Mouse (Mus musculus) C2C12 (cell line): ENCODE results near the gene Rrp12. TPM values are rescaled to one million over a fixed set of nuclear protein-coding genes. Genes with fewer than 3 reads are reported as not detected.

Source experiments
- H3K27me3 ChIP-seq: one replicate; pipeline ENCODE4 v1.6.1; 2011; ENCODE audit not compliant: control insufficient read depth, insufficient read depth, insufficient read length
- H3K36me3 ChIP-seq: one replicate; pipeline ENCODE4 v1.6.1; 2011; ENCODE audit not compliant: control insufficient read depth, insufficient read depth
- H3K4me3 ChIP-seq: one replicate; pipeline ENCODE4 v1.5.1; 2011; ENCODE audit warnings: mild to moderate bottlenecking, control low read depth; ENCODE audit not compliant: poor library complexity, insufficient read depth, severe bottlenecking
- H3K79me2 ChIP-seq: one replicate; pipeline ENCODE4 v1.6.1; 2011; ENCODE audit not compliant: control insufficient read depth, insufficient read depth
- H3K79me3 ChIP-seq: one replicate; pipeline ENCODE4 v1.6.1; 2011; ENCODE audit warnings: low read depth, control low read depth
- H3ac ChIP-seq: one replicate; pipeline ENCODE3; 2011; ENCODE audit warnings: low read depth; ENCODE audit not compliant: control insufficient read depth, insufficient read length
- CEBPB ChIP-seq: IDR thresholded peaks from one replicate; pipeline ENCODE4 v1.6.1; 2011; ENCODE audit warnings: low read depth, mild to moderate bottlenecking, control low read depth, moderate library complexity
- CTCF ChIP-seq: IDR thresholded peaks from one replicate; pipeline ENCODE4 v1.5.1; 2011; ENCODE audit not compliant: control insufficient read depth, insufficient read depth, insufficient read length
- FOSL1 ChIP-seq: IDR thresholded peaks from one replicate; pipeline ENCODE4 v1.8.0; 2011; ENCODE audit warnings: mild to moderate bottlenecking, low read length; ENCODE audit not compliant: poor library complexity, insufficient read depth, severe bottlenecking
- MAX ChIP-seq: IDR thresholded peaks from one replicate; pipeline ENCODE4 v1.6.1; 2011; ENCODE audit warnings: mild to moderate bottlenecking, control low read depth
- MYOD1 ChIP-seq: IDR thresholded peaks from one replicate; pipeline ENCODE4 v1.6.1; 2011; ENCODE audit warnings: low read depth; ENCODE audit not compliant: control insufficient read depth, insufficient read length
- MYOG ChIP-seq: IDR thresholded peaks from one replicate; pipeline ENCODE4 v1.6.1; 2011; ENCODE audit not compliant: control insufficient read depth, insufficient read length; ENCODE audit errors: extremely low read depth
- USF1 ChIP-seq: IDR thresholded peaks from one replicate; pipeline ENCODE4 v1.6.1; 2011; ENCODE audit warnings: low read depth, mild to moderate bottlenecking, control low read depth, moderate library complexity
- polyA plus RNA-seq: library from polyadenylated mRNA; unstranded; fragments of >200 nt; fragmentation: generic; extraction: Trizol; gene quantifications from one replicate; pipeline ENCODE4 v1.2.1, GENCODE M21; 2012; ENCODE audit warnings: missing spikeins

The Rrp12 gene
- polyA plus RNA-seq, 1 experiment, result 33.6 TPM

DNA sequence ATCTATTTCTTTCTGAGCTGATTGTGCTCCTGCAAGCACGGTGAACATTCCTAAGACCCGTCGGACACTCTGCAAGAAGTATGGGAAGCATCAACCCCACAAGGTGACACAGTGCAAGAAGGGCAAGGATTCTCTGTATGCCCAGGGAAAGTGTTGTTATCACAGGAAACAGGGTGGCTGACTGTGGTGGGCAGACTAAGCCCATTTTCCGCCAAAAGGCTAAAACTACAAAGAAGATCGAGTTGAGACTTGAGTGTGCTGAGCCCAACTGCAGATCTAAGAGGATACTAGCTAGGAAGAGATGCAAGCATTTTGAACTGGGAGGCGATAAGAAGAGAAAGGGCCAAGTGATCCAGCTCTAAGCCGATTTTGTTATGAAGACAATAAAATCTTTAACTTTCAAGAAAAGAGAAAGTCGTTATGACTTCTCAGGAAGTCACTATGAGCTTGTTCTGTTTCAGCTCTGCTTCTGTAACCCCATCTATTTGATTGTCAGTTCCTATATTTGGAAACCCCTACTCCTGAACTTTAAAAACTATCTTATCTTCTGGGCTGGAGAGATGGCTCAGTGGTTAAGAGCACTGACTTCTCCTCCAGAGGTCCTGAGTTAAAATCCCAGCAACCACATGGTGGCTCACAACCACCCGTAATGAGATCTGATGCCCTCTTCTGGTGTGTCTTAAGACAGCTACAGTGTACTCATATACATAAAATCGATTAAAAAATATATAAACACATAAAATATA lies 7.0 kb upstream of the Rrp12 start:
- H3K36me3 ChIP-seq, result no peaks in the 10 kb centered on the region

DNA sequence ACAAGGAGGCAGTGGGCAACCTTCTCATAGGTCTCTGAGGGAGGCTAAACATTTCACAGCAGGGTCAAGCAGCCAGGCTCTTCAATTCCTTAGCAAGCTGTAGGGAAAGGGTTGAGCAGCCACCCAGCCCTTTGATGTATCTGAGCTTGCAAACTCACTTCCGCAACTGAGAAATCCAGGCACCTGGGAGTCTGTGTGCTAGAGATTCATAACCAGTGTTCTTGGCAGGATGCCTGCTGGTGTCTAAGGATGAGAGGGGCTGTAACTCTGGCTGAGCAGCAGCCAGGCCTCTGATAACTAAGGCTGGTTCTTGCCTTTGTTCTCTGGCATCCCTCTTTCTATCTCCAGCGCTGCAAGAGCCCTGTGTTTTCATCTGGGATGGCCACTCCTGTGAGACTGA lies 5.7 kb upstream of the Rrp12 start:
- Histone ChIP-seq H3K79me3 (no peaks in the 10 kb centered on the region), H3ac (no peak overlapping the region), H3K36me3 (no peaks in the 10 kb centered on the region), H3K79me2 (no peaks in the 10 kb centered on the region), H3K27me3 (no peaks in the 10 kb centered on the region), H3K4me3 (no peak overlapping the region)
- TF ChIP-seq MYOG (no peak), USF1 (no peak), CEBPB (no peak), MAX (no peak), CTCF (no peak)

More for the DNA sequence above, 7.0 kb upstream of the Rrp12 start:
- H3ac ChIP-seq, result no peak overlapping the region
- no peaks in the 10 kb centered on the region for H3K79me2 ChIP-seq
- TF ChIP-seq CEBPB (no peak), MYOD1 (no peak), CTCF (no peak), FOSL1 (no peak), MYOG (no peak), MAX (no peak), USF1 (no peak)
- no peaks in the 10 kb centered on the region for H3K27me3 ChIP-seq
- H3K79me3 ChIP-seq, result no peaks in the 10 kb centered on the region
- no peak overlapping the region for H3K4me3 ChIP-seq

DNA sequence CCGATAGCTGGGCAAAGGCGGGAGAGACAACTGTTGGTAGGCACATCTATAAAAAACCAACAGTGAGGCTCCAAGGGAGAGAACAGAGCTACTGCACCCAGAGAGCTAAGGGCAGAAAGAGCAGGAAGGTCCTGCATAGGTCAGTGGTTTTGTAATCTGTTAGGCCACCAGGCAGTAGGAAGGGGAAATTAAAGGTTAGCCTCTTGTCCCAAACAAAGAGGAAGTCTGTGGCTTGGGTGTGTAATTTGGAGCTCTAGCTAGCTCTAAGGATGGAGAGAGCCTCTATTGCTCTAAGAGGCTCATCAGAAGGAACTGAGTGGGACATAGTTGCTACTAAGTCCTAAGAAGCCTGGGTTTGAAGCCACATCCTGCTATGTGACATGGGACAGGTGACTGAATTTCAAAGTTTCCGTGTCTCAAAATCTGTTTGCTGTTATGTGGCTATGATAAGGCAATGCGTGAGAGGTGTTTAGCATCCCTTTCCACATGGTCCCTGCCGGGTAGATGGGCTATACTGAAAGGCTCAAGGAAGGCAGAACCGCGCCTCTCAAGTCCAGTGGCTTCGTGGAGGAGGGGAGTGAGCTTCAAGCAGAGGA lies 4.6 kb upstream of the Rrp12 start:
- no peaks in the 10 kb centered on the region for H3K36me3 ChIP-seq
- no peak for TF ChIP-seq CEBPB
- TF ChIP-seq CTCF, result no peak
- TF ChIP-seq MYOG, result no peak
- TF ChIP-seq MYOD1, result no peak
- TF ChIP-seq USF1, result no peak
- no peak for TF ChIP-seq FOSL1
- no peak for TF ChIP-seq MAX
- peaks cover 1% of the 10 kb centered on the region for H3K79me3 ChIP-seq
- no peak overlapping the region for H3K4me3 ChIP-seq
- H3ac ChIP-seq, result no peak overlapping the region
- H3K79me2 ChIP-seq, result peaks cover 2% of the 10 kb centered on the region
- no peaks in the 10 kb centered on the region for H3K27me3 ChIP-seq

DNA sequence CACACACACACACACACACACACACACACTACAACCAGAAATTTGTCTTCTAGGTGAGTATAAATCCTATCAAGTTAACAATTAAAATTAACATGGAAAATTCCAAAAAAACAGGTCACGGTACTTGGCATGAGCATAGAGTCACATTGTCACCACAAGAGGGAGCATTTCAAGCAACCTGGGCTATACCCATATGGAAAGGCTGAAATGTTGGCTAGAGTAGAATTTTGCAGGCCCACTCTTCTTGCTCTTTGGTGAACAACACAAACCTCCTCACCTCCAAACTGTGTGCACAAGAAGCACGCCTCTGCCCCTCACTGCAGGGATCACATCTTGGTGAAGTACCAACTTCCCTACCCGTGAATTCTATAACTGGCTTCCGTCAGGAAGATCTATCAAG lies 2.9 kb upstream of the Rrp12 start:
- peaks cover 3% of the 10 kb centered on the region for H3K36me3 ChIP-seq
- no peak overlapping the region for H3K4me3 ChIP-seq
- no peaks in the 10 kb centered on the region for H3K27me3 ChIP-seq
- no peak overlapping the region for H3ac ChIP-seq
- peaks cover 20% of the 10 kb centered on the region for H3K79me2 ChIP-seq
- no peak for TF ChIP-seq CEBPB
- TF ChIP-seq CTCF, result peak; percentile 8
- H3K79me3 ChIP-seq, result peaks cover 17% of the 10 kb centered on the region

- no peak for TF ChIP-seq USF1
- TF ChIP-seq CTCF, result no peak
- TF ChIP-seq MYOG, result no peak
- no peak for TF ChIP-seq CEBPB
- no peak for TF ChIP-seq MYOD1
- TF ChIP-seq FOSL1, result no peak
- no peak for TF ChIP-seq MAX
- Histone ChIP-seq H3K79me2 (peaks cover 36% of the 10 kb centered on the region), H3ac (no peak overlapping the region), H3K27me3 (no peaks in the 10 kb centered on the region), H3K79me3 (peaks cover 22% of the 10 kb centered on the region), H3K4me3 (peak overlapping the region; percentile 75), H3K36me3 (peaks cover 10% of the 10 kb centered on the region)
Measured at GRCm38 (mm10) chr19:41896319-41896711, 342 bp upstream of the Rrp12 start.

DNA sequence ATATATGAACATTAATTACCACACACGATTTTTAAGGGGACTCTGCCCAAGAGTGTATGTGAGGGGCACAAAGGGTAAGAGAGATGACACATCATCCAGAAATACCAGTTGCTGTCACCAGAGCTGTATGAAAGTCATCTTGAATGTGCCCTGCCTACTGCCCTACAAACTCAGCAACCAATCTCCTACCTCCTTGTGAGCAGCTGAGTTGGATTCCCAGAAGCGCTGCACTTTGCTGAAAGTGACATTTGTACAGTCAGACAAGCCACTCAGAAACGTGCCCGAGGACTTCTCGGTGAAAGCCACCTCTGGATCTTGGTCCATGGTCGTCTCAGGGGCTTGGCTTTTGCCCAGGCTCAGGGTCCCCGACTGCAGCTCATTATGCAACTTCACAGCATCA lies 1.0 kb downstream of the Rrp12 start:
- Histone ChIP-seq H3K79me3 (peaks cover 22% of the 10 kb centered on the region), H3K27me3 (no peaks in the 10 kb centered on the region), H3ac (peak overlapping the region; percentile 82), H3K36me3 (peaks cover 21% of the 10 kb centered on the region), H3K4me3 (peak overlapping the region; percentile 75), H3K79me2 (peaks cover 36% of the 10 kb centered on the region)
- no peak for TF ChIP-seq USF1
- TF ChIP-seq FOSL1, result no peak
- TF ChIP-seq MAX, result no peak
- no peak for TF ChIP-seq MYOD1
- TF ChIP-seq CTCF, result no peak
- no peak for TF ChIP-seq CEBPB
- no peak for TF ChIP-seq MYOG
